ENCODE assay signal across 29 mouse cellular contexts in genomic region chr5:148500516-148500915, GRCm38 (mm10). TPM values are rescaled to one million over a fixed set of nuclear protein-coding genes. Genes with fewer than 3 reads are reported as not detected.
DNase-seq lines count a peak whose midpoint lies in the region; ATAC-seq and TF ChIP-seq lines count a peak whose summit lies in the region.
"Had no signal": no experiment of that assay in that cellular context is flagged by ENCODE, and none has a peak within 500 bp of the region (broad histone marks: within the 10 kb centered on the region; RNA-seq: fewer than 3 reads in every experiment).

No protein-coding gene starts in this region.

- no peak for TF ChIP-seq CTCF in left cerebral cortex, adult 2 months (IDR thresholded peaks at IDR 0.05)
- TF ChIP-seq CTCF in spleen, adult 2 months (IDR thresholded peaks at IDR 0.05; ENCODE audit: extremely low read depth, insufficient read depth, insufficient read length, insufficient replicate concordance) = no peak
- no peak for TF ChIP-seq CTCF in hindbrain, postnatal 0 days (IDR thresholded peaks at IDR 0.05; ENCODE audit: low read depth)

- no peak overlapping the region for H3K4me2 ChIP-seq in hindbrain, embryonic 13.5 days
- H3K4me2 ChIP-seq in hindbrain, postnatal 0 days (ENCODE audit: low read depth, low read length) = no peak overlapping the region
- H3K4me2 ChIP-seq: embryonic facial prominence, embryonic 13.5 days; heart, embryonic 11.5 days; hindbrain, embryonic 14.5 days; kidney, embryonic 15.5 days; lung, embryonic 14.5 days; midbrain, embryonic 11.5 days had no signal

- peaks cover 9% of the 10 kb centered on the region; the same call in 1 of the 2 replicates for H3K9me3 ChIP-seq in hindbrain, embryonic 13.5 days
- H3K9me3 ChIP-seq in hindbrain, postnatal 0 days (ENCODE audit: low read length) = no peaks in the 10 kb centered on the region
- H3K9me3 ChIP-seq: G1E; kidney, embryonic 15.5 days had no signal

- H3K27me3 ChIP-seq in spleen, adult 2 months (ENCODE audit: control insufficient read depth, insufficient read depth, low read length) = no peaks in the 10 kb centered on the region
- H3K27me3 ChIP-seq in hindbrain, embryonic 13.5 days = no peaks in the 10 kb centered on the region
- no peaks in the 10 kb centered on the region for H3K27me3 ChIP-seq in hindbrain, postnatal 0 days (ENCODE audit: insufficient read depth, low read length)
- H3K27me3 ChIP-seq: embryonic facial prominence, embryonic 13.5 days; kidney, embryonic 15.5 days had no signal

- no peak for DNase-seq in left cerebral cortex, adult 2 months (ENCODE audit: extremely low spot score in 1 of 2, low spot score in 2 of 2)
- no peak for DNase-seq in left cerebral cortex, postnatal 14 days (ENCODE audit: low spot score in 2 of 2)
- DNase-seq in spleen, adult 2 months (ENCODE audit: low read depth in 1 of 2, low spot score in 2 of 2) = no peak
- no peak for DNase-seq in spleen, postnatal 14 days (ENCODE audit: low spot score in 2 of 2)
- peak; percentile 51 for DNase-seq in induced T-regulatory cell, adult 2 months (ENCODE audit: low read depth)
- no peak for DNase-seq in hindbrain, postnatal 0 days (ENCODE audit: low spot score)
- DNase-seq: adrenal gland, postnatal 14 days; cerebellum, adult 18-20 months; cerebellum, postnatal 10 days; gastrocnemius, postnatal 14 days; heart, adult 18-20 months; heart, postnatal 4 days; kidney, adult 18-20 months; kidney, postnatal 25 days; layer of hippocampus, postnatal 36 days; liver; lung, embryonic 14.5 days; thymus, postnatal 36 days had no signal

- H3K36me3 ChIP-seq in spleen, adult 2 months (ENCODE audit: control insufficient read depth, insufficient read depth, low read length) = peaks cover 4% of the 10 kb centered on the region
- peaks cover 12% of the 10 kb centered on the region for H3K36me3 ChIP-seq in hindbrain, embryonic 13.5 days
- peaks cover 4% of the 10 kb centered on the region; the same call in 1 of the 2 replicates for H3K36me3 ChIP-seq in hindbrain, postnatal 0 days (ENCODE audit: insufficient read depth, low read length)

- intact Hi-C loops in left cerebral cortex, adult 2 months (cut with DNase I) = no loop called here
- intact Hi-C loops in left cerebral cortex, postnatal 14 days (cut with DNase I) = no loop called here

- H3K27ac ChIP-seq in left cerebral cortex, adult 2 months = peak overlapping the region; percentile 71
- 0 out of 2 replicates have a peak overlapping the region, but pooled peaks have one; percentile 35 for H3K27ac ChIP-seq in spleen, adult 2 months (ENCODE audit: insufficient read depth, low read length)
- H3K27ac ChIP-seq in hindbrain, embryonic 13.5 days = no peak overlapping the region
- H3K27ac ChIP-seq in hindbrain, postnatal 0 days = no peak overlapping the region
- H3K27ac ChIP-seq: embryonic facial prominence, embryonic 13.5 days; forebrain, embryonic 10.5 days; hindbrain, embryonic 14.5 days; liver, embryonic 14.5 days had no signal

- no peak for ATAC-seq in hindbrain, embryonic 13.5 days (ENCODE audit: low FRiP score)
- ATAC-seq in hindbrain, postnatal 0 days = no peak
- ATAC-seq: forebrain, embryonic 16.5 days; midbrain, embryonic 16.5 days had no signal

- peaks cover 6% of the 10 kb centered on the region; the same call in 1 of the 2 replicates for H3K4me1 ChIP-seq in spleen, adult 2 months (ENCODE audit: control insufficient read depth, insufficient read depth, insufficient read length)
- no peaks in the 10 kb centered on the region for H3K4me1 ChIP-seq in hindbrain, embryonic 13.5 days (replicated peaks)
- no peaks in the 10 kb centered on the region for H3K4me1 ChIP-seq in hindbrain, postnatal 0 days (ENCODE audit: insufficient read depth, low read length)
- H3K4me1 ChIP-seq: forebrain, embryonic 10.5 days had no signal

- no peak overlapping the region for H3K4me3 ChIP-seq in left cerebral cortex, adult 2 months
- no peak overlapping the region for H3K4me3 ChIP-seq in spleen, adult 2 months (ENCODE audit: extremely low read depth, insufficient read depth, insufficient read length)
- H3K4me3 ChIP-seq in hindbrain, embryonic 13.5 days = no peak overlapping the region
- no peak overlapping the region for H3K4me3 ChIP-seq in hindbrain, postnatal 0 days (ENCODE audit: low read length)
- H3K4me3 ChIP-seq: embryonic facial prominence, embryonic 13.5 days; forebrain, embryonic 10.5 days; kidney, embryonic 15.5 days had no signal

- 72% methylated on average over 8 of the region's 8 CpGs for WGBS in spleen, adult 2 months
- 93% methylated on average over 8 of the region's 8 CpGs for WGBS in hindbrain, embryonic 13.5 days
- WGBS in hindbrain, postnatal 0 days = 93% methylated on average over 8 of the region's 8 CpGs

- TF ChIP-seq POLR2A in spleen, adult 2 months (IDR thresholded peaks at IDR 0.05; ENCODE audit: low read depth, low read length) = no peak

- no peak overlapping the region for H3K9ac ChIP-seq in hindbrain, embryonic 13.5 days
- H3K9ac ChIP-seq in hindbrain, postnatal 0 days (replicated peaks; ENCODE audit: low read length) = no peak overlapping the region
- H3K9ac ChIP-seq: embryonic facial prominence, embryonic 13.5 days; hindbrain, embryonic 14.5 days; kidney, embryonic 15.5 days; liver, embryonic 14.5 days; lung, embryonic 14.5 days had no signal

RNA-seq across cellular contexts. Expression of gene Ubl3, which starts 52.1 kb away (rescaled TPM):
- total RNA-seq in left cerebral cortex, adult 2 months (2021) = 100 to 1,000 TPM; 234 to 252 TPM
- 100 to 1,000 TPM; 177 to 179 TPM for total RNA-seq in left cerebral cortex, postnatal 14 days (2021)
- polyA plus RNA-seq in spleen, adult 2 months (2012; rRNA removed) = 47.2 and 57.5 TPM in 2 replicates
- 77.5 and 88.4 TPM in 2 replicates for polyA plus RNA-seq in hindbrain, embryonic 13.5 days (2015; fragmentation: Nextera tagmentation; extraction: Ambion mirVana)
- 155 and 157 TPM in 2 replicates for total RNA-seq in hindbrain, postnatal 0 days (2014; rRNA removed)
- polyA plus RNA-seq in hindbrain, postnatal 0 days (2015; fragmentation: Nextera tagmentation; extraction: Ambion mirVana) = 108 and 115 TPM in 2 replicates

Comparison
In these comparisons a context has a peak if more than half of its experiments do, and no peak if none do; other contexts are left out.
1. H3K27ac ChIP-seq: peak in left cerebral cortex, adult 2 months (single experiment) and spleen, adult 2 months (single experiment); none in hindbrain, embryonic 13.5 days (single experiment) and hindbrain, postnatal 0 days (single experiment).